Mouse (Mus musculus) small intestine, adult 2 months (tissue): ENCODE data around the gene Hs3st6.

Source experiments
- CTCF ChIP-seq: fragments of 200-500 bp; IDR thresholded peaks from 2 replicates; pipeline ENCODE4 v1.5.1; 2012; ENCODE audit warnings: low read depth, mild to moderate bottlenecking, control low read depth, inconsistent platforms, low read length, moderate library complexity, mixed read lengths; ENCODE audit not compliant: insufficient replicate concordance, insufficient read length; ENCODE audit errors: extremely low read depth
- POLR2A ChIP-seq: fragments of 200-500 bp; IDR thresholded peaks from 2 replicates; pipeline ENCODE4 v1.6.1; 2012; ENCODE audit warnings: low read depth, mild to moderate bottlenecking, control low read depth, inconsistent platforms, low read length, moderate library complexity

GRCm38 (mm10) chr17:24733434-24734050 is 19.2 kb upstream of the Hs3st6 start:
- TF ChIP-seq POLR2A (no peak), CTCF (no peak)
